Mouse (Mus musculus): ENCODE measurements around the gene Cct8l1. TPM values are rescaled to one million over a fixed set of nuclear protein-coding genes. Genes with fewer than 3 reads are reported as not detected.
A peak's percentile ranks its signal among the peaks of the same experiment; 100 is the strongest.

Cct8l1 gene
- polyA plus RNA-seq, 1 experiment, result not detected

GRCm38 (mm10) chr5:25498821-25499422 is 16.9 kb upstream of the Cct8l1 start:
- 0 out of 2 replicates have a peak, but pooled peaks have one; percentile 31 for TF ChIP-seq POLR2A (IDR thresholded peaks at IDR 0.05; ENCODE audit: borderline replicate concordance, control insufficient read depth, low read depth, low read length)
- TF ChIP-seq CTCF (IDR thresholded peaks at IDR 0.05; ENCODE audit: control insufficient read depth, insufficient read depth, low read length), result no peak
- H3K4me3 ChIP-seq (replicated peaks; ENCODE audit: control insufficient read depth, low read depth, low read length), result peak overlapping the region; percentile 98
- WGBS, result 3% methylated on average over 75 of the region's 87 CpGs
- peaks cover 3% of the 10 kb centered on the region; the same call in 1 of the 2 replicates for H3K4me1 ChIP-seq (ENCODE audit: control insufficient read depth, insufficient read depth, low read length)
- H3K27ac ChIP-seq (ENCODE audit: control insufficient read depth, insufficient read depth, low read depth, low read length, poor library complexity), result peak overlapping the region; percentile 100

GRCm38 (mm10) chr5:25499423-25500398 is 16.2 kb upstream of the Cct8l1 start:
- Histone ChIP-seq H3K4me3 (replicated peaks; ENCODE audit: control insufficient read depth, low read depth, low read length) (peak overlapping the region; percentile 96), H3K27ac (ENCODE audit: control insufficient read depth, insufficient read depth, low read depth, low read length, poor library complexity) (peak overlapping the region; percentile 99), H3K4me1 (ENCODE audit: control insufficient read depth, insufficient read depth, low read length) (peaks cover 3% of the 10 kb centered on the region; the same call in 1 of the 2 replicates)
- no peak for TF ChIP-seq CTCF (IDR thresholded peaks at IDR 0.05; ENCODE audit: control insufficient read depth, insufficient read depth, low read length)
- TF ChIP-seq POLR2A (IDR thresholded peaks at IDR 0.05; ENCODE audit: borderline replicate concordance, control insufficient read depth, low read depth, low read length), result peak; percentile 7; the same call in 1 of the 2 replicates
- WGBS, result under 1% methylated on average over 90 of the region's 90 CpGs

DNA sequence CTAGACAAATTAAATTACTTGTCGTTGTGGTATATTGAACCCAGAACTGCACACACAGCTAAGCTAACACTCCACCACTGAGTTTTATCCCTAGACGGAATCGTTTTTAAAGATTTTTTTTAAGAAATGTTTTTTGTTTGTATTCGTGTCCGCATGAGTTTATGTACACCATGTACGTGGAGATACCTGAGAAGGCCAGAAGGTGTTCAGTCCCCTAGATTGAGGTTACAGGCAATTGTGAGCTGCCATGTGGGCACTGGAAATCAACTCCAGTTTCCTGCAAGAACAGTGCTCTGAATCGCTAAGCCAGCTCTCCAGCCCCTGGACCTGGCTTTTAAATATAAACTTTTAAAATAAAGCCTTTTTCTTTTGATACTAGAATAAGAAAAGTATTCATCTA is 15.2 kb upstream of the Cct8l1 start:
- no peak overlapping the region for H3K27ac ChIP-seq (ENCODE audit: control insufficient read depth, insufficient read depth, low read depth, low read length, poor library complexity)
- H3K4me3 ChIP-seq (replicated peaks; ENCODE audit: control insufficient read depth, low read depth, low read length), result no peak overlapping the region
- H3K4me1 ChIP-seq (ENCODE audit: control insufficient read depth, insufficient read depth, low read length), result peaks cover 3% of the 10 kb centered on the region; the same call in 1 of the 2 replicates
- 80% methylated on average over 7 of the region's 7 CpGs for WGBS
- TF ChIP-seq POLR2A (IDR thresholded peaks at IDR 0.05; ENCODE audit: borderline replicate concordance, control insufficient read depth, low read depth, low read length) (no peak), CTCF (IDR thresholded peaks at IDR 0.05; ENCODE audit: control insufficient read depth, insufficient read depth, low read length) (no peak)

DNA sequence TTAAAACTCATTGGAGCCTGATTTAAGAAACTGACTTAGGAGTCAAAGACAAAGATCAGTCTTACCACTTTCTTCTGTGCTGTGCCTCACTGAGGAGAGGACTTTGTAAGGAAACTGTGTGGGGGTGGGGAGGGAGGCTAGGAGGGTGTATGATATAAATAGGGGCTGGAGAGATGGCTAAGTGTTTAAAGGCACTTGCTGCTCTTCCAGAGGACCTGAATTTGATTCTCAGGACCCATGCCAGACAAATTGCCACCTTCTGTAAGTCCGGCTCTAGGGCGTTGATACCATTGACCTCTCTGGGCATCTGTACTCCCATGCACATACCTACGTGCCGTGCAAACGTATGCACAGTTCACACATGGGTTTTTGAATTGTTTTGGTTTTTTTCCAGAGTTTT is 9.8 kb upstream of the Cct8l1 start:
- H3K4me3 ChIP-seq (replicated peaks; ENCODE audit: control insufficient read depth, low read depth, low read length), result no peak overlapping the region
- no peaks in the 10 kb centered on the region for H3K4me1 ChIP-seq (ENCODE audit: control insufficient read depth, insufficient read depth, low read length)
- H3K27ac ChIP-seq (ENCODE audit: control insufficient read depth, insufficient read depth, low read depth, low read length, poor library complexity), result no peak overlapping the region
- 90% methylated on average over 5 of the region's 5 CpGs for WGBS
- TF ChIP-seq CTCF (IDR thresholded peaks at IDR 0.05; ENCODE audit: control insufficient read depth, insufficient read depth, low read length) (no peak), POLR2A (IDR thresholded peaks at IDR 0.05; ENCODE audit: borderline replicate concordance, control insufficient read depth, low read depth, low read length) (no peak)

DNA sequence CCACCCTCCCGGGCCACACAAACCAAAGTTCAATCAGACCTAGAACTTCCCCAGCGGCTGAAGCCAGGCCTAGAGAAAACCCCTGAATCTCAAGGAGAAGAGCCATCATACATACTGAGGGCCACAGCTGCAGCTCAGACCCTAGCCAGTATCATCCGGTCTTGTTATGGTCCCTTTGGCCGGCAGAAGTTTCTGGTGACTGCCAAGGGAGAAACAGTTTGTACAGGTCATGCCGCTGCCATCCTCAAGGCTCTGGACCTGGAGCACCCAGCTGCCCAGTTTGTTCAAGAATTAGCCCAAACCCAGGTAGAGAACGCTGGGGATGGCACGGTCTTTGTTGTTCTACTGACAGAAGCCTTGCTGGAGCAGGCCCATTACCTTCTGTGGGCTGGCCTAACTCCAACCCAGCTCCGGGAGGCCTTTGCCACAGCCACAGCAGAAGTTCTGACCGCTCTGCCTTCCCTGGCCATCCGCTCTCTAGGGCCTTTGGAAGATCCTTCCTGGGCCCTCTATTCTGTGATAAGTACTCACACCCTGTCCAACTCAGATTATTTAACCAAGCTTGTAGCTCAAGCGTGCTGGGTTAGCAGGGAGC is 531 bp downstream of the Cct8l1 start:
- 87% methylated on average over 11 of the region's 11 CpGs for WGBS
- TF ChIP-seq POLR2A (IDR thresholded peaks at IDR 0.05; ENCODE audit: borderline replicate concordance, control insufficient read depth, low read depth, low read length) (no peak), CTCF (IDR thresholded peaks at IDR 0.05; ENCODE audit: control insufficient read depth, insufficient read depth, low read length) (no peak)

GRCm38 (mm10) chr5:25517550-25517949 is 1.7 kb downstream of the Cct8l1 start:
- TF ChIP-seq CTCF (IDR thresholded peaks at IDR 0.05; ENCODE audit: control insufficient read depth, insufficient read depth, low read length) (no peak), POLR2A (IDR thresholded peaks at IDR 0.05; ENCODE audit: borderline replicate concordance, control insufficient read depth, low read depth, low read length) (no peak)
- 91% methylated on average over 5 of the region's 5 CpGs for WGBS
- H3K4me3 ChIP-seq (replicated peaks; ENCODE audit: control insufficient read depth, low read depth, low read length), result no peak overlapping the region
- H3K4me1 ChIP-seq (ENCODE audit: control insufficient read depth, insufficient read depth, low read length), result no peaks in the 10 kb centered on the region
- no peak overlapping the region for H3K27ac ChIP-seq (ENCODE audit: control insufficient read depth, insufficient read depth, low read depth, low read length, poor library complexity)

More for the DNA sequence above, 531 bp downstream of the Cct8l1 start:
- H3K27ac ChIP-seq (ENCODE audit: control insufficient read depth, insufficient read depth, low read depth, low read length, poor library complexity), result no peak overlapping the region
- no peaks in the 10 kb centered on the region for H3K4me1 ChIP-seq (ENCODE audit: control insufficient read depth, insufficient read depth, low read length)
- no peak overlapping the region for H3K4me3 ChIP-seq (replicated peaks; ENCODE audit: control insufficient read depth, low read depth, low read length)

DNA sequence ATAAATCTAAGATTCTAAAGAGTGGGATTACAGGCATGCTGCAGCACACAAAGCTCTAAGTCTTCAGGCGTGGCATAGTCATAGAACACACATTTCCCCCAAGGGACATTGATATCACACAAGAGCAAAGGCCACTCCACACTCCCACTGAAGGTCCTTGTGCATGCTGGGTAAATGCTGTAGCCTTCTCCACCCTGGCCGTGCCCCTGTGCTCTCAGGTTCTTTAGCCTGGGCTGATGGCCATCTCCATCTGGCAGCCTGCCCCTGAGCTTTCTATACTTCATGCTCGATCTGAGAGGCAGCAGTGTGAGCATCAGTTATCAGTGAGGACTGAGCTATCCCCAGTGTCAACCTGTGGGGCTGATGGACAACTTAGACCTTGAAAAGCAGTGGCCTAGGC is 4.0 kb downstream of the Cct8l1 start:
- H3K4me1 ChIP-seq (ENCODE audit: control insufficient read depth, insufficient read depth, low read length), result no peaks in the 10 kb centered on the region
- WGBS, result 71% methylated on average over 3 of the region's 3 CpGs
- TF ChIP-seq CTCF (IDR thresholded peaks at IDR 0.05; ENCODE audit: control insufficient read depth, insufficient read depth, low read length), result no peak
- no peak for TF ChIP-seq POLR2A (IDR thresholded peaks at IDR 0.05; ENCODE audit: borderline replicate concordance, control insufficient read depth, low read depth, low read length)
- H3K4me3 ChIP-seq (replicated peaks; ENCODE audit: control insufficient read depth, low read depth, low read length), result no peak overlapping the region
- H3K27ac ChIP-seq (ENCODE audit: control insufficient read depth, insufficient read depth, low read depth, low read length, poor library complexity), result no peak overlapping the region

- WGBS, result 57% methylated on average over 5 of the region's 5 CpGs
- Histone ChIP-seq H3K4me3 (replicated peaks; ENCODE audit: control insufficient read depth, low read depth, low read length) (no peak overlapping the region), H3K27ac (ENCODE audit: control insufficient read depth, insufficient read depth, low read depth, low read length, poor library complexity) (no peak overlapping the region), H3K4me1 (ENCODE audit: control insufficient read depth, insufficient read depth, low read length) (no peaks in the 10 kb centered on the region)
- TF ChIP-seq CTCF (IDR thresholded peaks at IDR 0.05; ENCODE audit: control insufficient read depth, insufficient read depth, low read length), result no peak
- TF ChIP-seq POLR2A (IDR thresholded peaks at IDR 0.05; ENCODE audit: borderline replicate concordance, control insufficient read depth, low read depth, low read length), result no peak
Measured at GRCm38 (mm10) chr5:25521461-25521860, 5.6 kb downstream of the Cct8l1 start.

Measured in bone marrow, adult 2 months (tissue).